Mouse (Mus musculus) heart, adult 2 months (tissue): ENCODE measurements around the gene Gbp2. TPM values are rescaled to one million over a fixed set of nuclear protein-coding genes. Genes with fewer than 3 reads are reported as not detected.

ENCODE experiments used
- DNase-seq, 2 experiments: peaks; one replicate each; pipeline ENCODE4 v3.0.0; 2021
- H3K27ac ChIP-seq: fragments of 200-600 bp; 2 replicates; pipeline ENCODE4 v1.8.1; 2022
- H3K27me3 ChIP-seq: fragments of 200-500 bp; 2 replicates; pipeline ENCODE4 v1.6.1; 2012; ENCODE audit warnings: mild to moderate bottlenecking, low read length, inconsistent platforms, mixed read lengths; ENCODE audit not compliant: control insufficient read depth, insufficient read depth
- H3K36me3 ChIP-seq: fragments of 200-500 bp; 2 replicates; pipeline ENCODE4 v1.6.1; 2012; ENCODE audit warnings: low read length, inconsistent platforms; ENCODE audit not compliant: control insufficient read depth, insufficient read depth
- H3K4me1 ChIP-seq: fragments of 200-500 bp; 2 replicates; pipeline ENCODE4 v1.6.1; 2011; ENCODE audit warnings: low read length; ENCODE audit not compliant: control insufficient read depth, insufficient read depth
- H3K4me3 ChIP-seq: fragments of 200-600 bp; 2 replicates; pipeline ENCODE4 v1.8.1; 2022
- H3K79me2 ChIP-seq: fragments of 200-500 bp; replicated peaks from 2 replicates; pipeline ENCODE4 v1.6.1; 2012; ENCODE audit warnings: mild to moderate bottlenecking, inconsistent platforms, low read length, moderate library complexity, mixed read lengths; ENCODE audit not compliant: control insufficient read depth, insufficient read depth
- H3K9ac ChIP-seq: fragments of 200-500 bp; 2 replicates; pipeline ENCODE4 v1.6.1; 2012; ENCODE audit warnings: low read depth, mild to moderate bottlenecking, control low read depth, inconsistent platforms, low read length, mixed read lengths
- CTCF ChIP-seq: fragments of 200-600 bp; IDR thresholded peaks from 2 replicates; pipeline ENCODE4 v1.8.1; 2022; ENCODE audit warnings: antibody characterized with exemption, mild to moderate bottlenecking, moderate library complexity
- EP300 ChIP-seq: fragments of 200-500 bp; IDR thresholded peaks from 2 replicates; pipeline ENCODE4 v1.6.1; 2011; ENCODE audit warnings: low read depth, low read length, control low read depth; ENCODE audit not compliant: insufficient read depth
- POLR2A ChIP-seq: fragments of 200-500 bp; IDR thresholded peaks from 2 replicates; pipeline ENCODE4 v1.6.1; 2011; ENCODE audit warnings: mild to moderate bottlenecking, low read depth, low read length, control low read depth; ENCODE audit not compliant: insufficient read depth
- WGBS: fragments of 180-500 bp; shearing (Covaris S2); methylation state at CpG from one replicate; pipeline ENCODE4 v1.1.7; 2018; 5-methylcytosine and 5-hydroxymethylcytosine counted together
- intact Hi-C: fragments of 180-260 bp; cut with DNase I; formaldehyde crosslinking; loops from one replicate; pipeline ENCODE4 v1.15.1; 2025
- long read RNA-seq: library from polyadenylated mRNA; stranded (forward); transcript quantifications from one replicate; pipeline ENCODE4 v2.0.0, GENCODE M21; 2021
- polyA plus RNA-seq: library from polyadenylated mRNA; depleted of rRNA; stranded (reverse); fragments of >200 nt; gene quantifications from 2 replicates; pipeline ENCODE4 v1.2.3, GENCODE M21; 2012; rRNA removed
- total RNA-seq, 2 experiments: library from RNA; stranded (reverse); gene quantifications; 2 replicates each; pipeline ENCODE4 v1.2.3; 2021

Gbp2 gene
- total RNA-seq: 10 to 100 TPM; 10.7 to 16.0 TPM
- polyA plus RNA-seq: 9.5 and 16.8 TPM in 2 replicates
- long read RNA-seq, transcript Gbp2-201 (11 exons, 2,516 nt): major isoform, 24 of 26 reads
- long read RNA-seq, partial matches to known transcripts: 2 of 26 reads
- long read RNA-seq, other reads (novel, unspliced or antisense): 0 of 26 reads

GRCm38 (mm10) chr3:142620111-142620955 is at the start of gene Gbp2:
TSS of gene Gbp2 (plus strand) at chr3:142620602.
- Histone ChIP-seq H3K4me1 (peaks cover 3% of the 10 kb centered on the region), H3K9ac (peak within 1 kb of the TSS; percentile 70), H3K27ac (peak within 1 kb of the TSS; percentile 87), H3K36me3 (peaks cover 5% of the 10 kb centered on the region; the same call in 1 of the 2 replicates), H3K27me3 (no peaks in the 10 kb centered on the region), H3K79me2 (no peaks in the 10 kb centered on the region), H3K4me3 (peak within 1 kb of the TSS; percentile 61)
- intact Hi-C loops: loop anchor here (1.0 to 2.0 kb wide), 2 partner anchors 60 to 127 kb away; partner anchors contain the start of genes Gbp3 and Gbp5
- 18% methylated on average over 4 of the region's 4 CpGs for WGBS
- TF ChIP-seq CTCF (no peak), EP300 (no peak), POLR2A (peak; percentile 42; the same call in 1 of the 2 replicates)
- peak; percentile 59 to 60 for DNase-seq

DNA sequence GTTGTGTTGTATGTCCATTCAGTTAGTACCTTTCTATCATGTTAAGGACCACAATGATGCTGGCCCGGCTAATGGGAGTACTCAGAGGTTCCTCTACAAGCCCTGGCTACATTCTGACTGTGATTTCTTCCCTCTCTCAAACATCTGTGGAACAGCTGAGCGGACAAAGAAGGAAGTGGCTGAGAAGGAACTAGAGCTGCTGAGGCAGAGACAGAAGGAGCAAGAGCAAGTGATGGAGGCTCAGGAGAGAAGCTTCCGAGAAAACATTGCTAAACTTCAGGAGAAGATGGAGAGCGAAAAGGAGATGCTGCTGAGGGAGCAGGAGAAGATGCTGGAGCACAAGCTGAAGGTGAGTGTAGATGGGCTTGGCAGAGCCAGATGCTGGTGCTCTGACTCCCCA is 49.7 kb upstream of the Gbp2 start:
- H3K27me3 ChIP-seq: no peaks in the 10 kb centered on the region
- intact Hi-C loops: no loop called here
- no peak overlapping the region for H3K27ac ChIP-seq
- H3K79me2 ChIP-seq: no peaks in the 10 kb centered on the region
- no peaks in the 10 kb centered on the region for H3K4me1 ChIP-seq
- 86% methylated on average over 4 of the region's 4 CpGs for WGBS
- TF ChIP-seq EP300: no peak
- no peak overlapping the region for H3K4me3 ChIP-seq
- no peak for DNase-seq
- no peak overlapping the region for H3K9ac ChIP-seq
- peaks cover 3% of the 10 kb centered on the region for H3K36me3 ChIP-seq

- 74% methylated on average over 3 of the region's 3 CpGs for WGBS
- intact Hi-C loops: no loop called here
- Histone ChIP-seq H3K4me1 (no peaks in the 10 kb centered on the region), H3K27ac (no peak overlapping the region), H3K9ac (no peak overlapping the region), H3K79me2 (no peaks in the 10 kb centered on the region), H3K27me3 (no peaks in the 10 kb centered on the region), H3K36me3 (no peaks in the 10 kb centered on the region), H3K4me3 (no peak overlapping the region)
- TF ChIP-seq POLR2A (no peak), CTCF (no peak), EP300 (no peak)
- no peak for DNase-seq
Observed at GRCm38 (mm10) chr3:142577108-142577507, 43.3 kb upstream of the Gbp2 start.

DNA sequence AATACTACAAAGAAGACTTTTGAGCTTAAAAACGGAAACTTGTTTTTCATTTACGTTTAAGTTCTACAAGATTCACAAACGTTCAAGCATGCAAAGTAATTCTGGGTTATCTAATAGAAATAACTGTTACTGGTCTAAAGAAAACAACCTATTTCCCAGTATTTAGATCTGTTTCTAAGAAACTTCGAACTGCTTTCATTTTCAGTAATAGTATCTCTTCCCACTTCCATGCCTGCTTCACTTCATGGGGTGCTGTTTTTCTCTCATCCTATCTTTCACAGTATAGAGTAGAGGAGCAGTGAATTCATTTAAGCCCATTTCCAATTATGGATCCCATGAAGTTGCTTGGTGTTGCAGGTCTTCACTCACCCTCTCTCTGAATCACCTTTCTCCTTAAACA is 42.1 kb upstream of the Gbp2 start:
- no peaks in the 10 kb centered on the region for H3K27me3 ChIP-seq
- H3K9ac ChIP-seq: no peak overlapping the region

GRCm38 (mm10) chr3:142583067-142583466 is 37.3 kb upstream of the Gbp2 start:
- no peak for DNase-seq
- no peaks in the 10 kb centered on the region for H3K79me2 ChIP-seq
- intact Hi-C loops: no loop called here
- no peak overlapping the region for H3K9ac ChIP-seq
- peaks cover 2% of the 10 kb centered on the region for H3K4me1 ChIP-seq
- no peaks in the 10 kb centered on the region for H3K27me3 ChIP-seq
- WGBS: 79% methylated on average over 4 of the region's 4 CpGs
- peaks cover 2% of the 10 kb centered on the region for H3K36me3 ChIP-seq
- TF ChIP-seq POLR2A (no peak), CTCF (no peak), EP300 (no peak)
- no peak overlapping the region for H3K27ac ChIP-seq
- H3K4me3 ChIP-seq: no peak overlapping the region

More for the DNA sequence above, 42.1 kb upstream of the Gbp2 start:
- intact Hi-C loops: no loop called here
- Histone ChIP-seq H3K4me1 (no peaks in the 10 kb centered on the region), H3K27ac (no peak overlapping the region), H3K36me3 (no peaks in the 10 kb centered on the region), H3K4me3 (no peak overlapping the region), H3K79me2 (no peaks in the 10 kb centered on the region)
- 64% methylated on average over 4 of the region's 4 CpGs for WGBS
- DNase-seq: no peak
- TF ChIP-seq POLR2A: no peak
- no peak for TF ChIP-seq CTCF
- TF ChIP-seq EP300: no peak

DNA sequence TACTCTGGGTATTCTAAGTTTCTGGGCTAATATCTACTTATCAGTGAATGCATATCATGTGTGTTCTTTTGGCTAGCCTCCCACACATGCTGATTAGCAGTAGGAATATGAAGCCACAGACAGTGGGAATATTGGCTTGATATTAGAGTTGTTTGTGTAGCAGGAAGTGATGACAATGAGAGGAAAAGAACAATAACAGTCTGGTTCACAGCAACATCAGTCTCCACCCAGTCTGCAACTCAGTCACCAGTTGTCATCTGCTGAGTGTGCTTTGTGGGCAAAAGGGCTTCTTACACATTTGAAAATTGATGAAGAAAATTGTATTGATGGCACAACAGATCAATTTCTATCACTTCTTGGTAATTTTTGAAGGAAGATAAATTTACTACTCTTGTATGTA is 33.0 kb upstream of the Gbp2 start:
- TF ChIP-seq CTCF (no peak), EP300 (no peak), POLR2A (no peak)
- Histone ChIP-seq H3K4me1 (peaks cover 2% of the 10 kb centered on the region), H3K36me3 (peaks cover 2% of the 10 kb centered on the region), H3K79me2 (no peaks in the 10 kb centered on the region), H3K27me3 (no peaks in the 10 kb centered on the region), H3K27ac (no peak overlapping the region), H3K9ac (no peak overlapping the region), H3K4me3 (no peak overlapping the region)
- intact Hi-C loops: no loop called here
- no peak for DNase-seq
